In genomic region chr10:99265011-99265694, GRCm38 (mm10) we compare ENCODE assay signal across 8 mouse cellular contexts. TPM values are rescaled to one million over a fixed set of nuclear protein-coding genes. Genes with fewer than 3 reads are reported as not detected.
DNase-seq lines count a peak whose midpoint lies in the region; ATAC-seq and TF ChIP-seq lines count a peak whose summit lies in the region.

No protein-coding gene starts in this region.

- no peaks in the 10 kb centered on the region for H3K9me3 ChIP-seq in embryonic facial prominence, embryonic 10.5 days
- H3K9me3 ChIP-seq in hindbrain, embryonic 10.5 days, result no peaks in the 10 kb centered on the region
- no peaks in the 10 kb centered on the region for H3K9me3 ChIP-seq in liver, embryonic 11.5 days (ENCODE audit: control insufficient read depth, low read length)

- peak overlapping the region; percentile 92 for H3K4me2 ChIP-seq in liver, embryonic 11.5 days
- peak overlapping the region; percentile 77 for H3K4me2 ChIP-seq in myocyte (ENCODE audit: low read depth)

- TF ChIP-seq CTCF in spleen, adult 2 months (IDR thresholded peaks at IDR 0.05; ENCODE audit: extremely low read depth, insufficient read depth, insufficient read length, insufficient replicate concordance), result no peak

- no peak; the same call in 1 of the 2 replicates for TF ChIP-seq POLR2A in spleen, adult 2 months (IDR thresholded peaks at IDR 0.05; ENCODE audit: low read depth, low read length)
- no peak for TF ChIP-seq POLR2A in myocyte (IDR thresholded peaks at IDR 0.05; ENCODE audit: insufficient read length, low read depth)

- peak overlapping the region; percentile 72 for H3ac ChIP-seq in myocyte (ENCODE audit: control insufficient read depth, insufficient read length)

- H3K4me3 ChIP-seq in spleen, adult 2 months (ENCODE audit: extremely low read depth, insufficient read depth, insufficient read length), result peak overlapping the region; percentile 92
- peak overlapping the region; percentile 87 for H3K4me3 ChIP-seq in embryonic facial prominence, embryonic 10.5 days
- H3K4me3 ChIP-seq in hindbrain, embryonic 10.5 days, result peak overlapping the region; percentile 83
- H3K4me3 ChIP-seq in liver, embryonic 11.5 days (ENCODE audit: low read depth, low read length), result peak overlapping the region; percentile 74
- peak overlapping the region; percentile 95 for H3K4me3 ChIP-seq in myocyte

- no peaks in the 10 kb centered on the region for H3K27me3 ChIP-seq in spleen, adult 2 months (ENCODE audit: control insufficient read depth, insufficient read depth, low read length)
- H3K27me3 ChIP-seq in embryonic facial prominence, embryonic 10.5 days (replicated peaks; ENCODE audit: low read depth, poor library complexity, severe bottlenecking), result no peaks in the 10 kb centered on the region
- H3K27me3 ChIP-seq in hindbrain, embryonic 10.5 days (ENCODE audit: insufficient read depth, poor library complexity, severe bottlenecking), result peaks cover 37% of the 10 kb centered on the region
- H3K27me3 ChIP-seq in liver, embryonic 11.5 days (replicated peaks; ENCODE audit: control insufficient read depth, insufficient read depth, low read length), result peaks cover 16% of the 10 kb centered on the region
- no peaks in the 10 kb centered on the region for H3K27me3 ChIP-seq in myocyte (ENCODE audit: control insufficient read depth, insufficient read depth, insufficient read length)

- peak overlapping the region; percentile 78 for H3K9ac ChIP-seq in liver, embryonic 11.5 days (ENCODE audit: low read depth, low read length)

- peak in 1 of 2 experiments; percentile 32 for DNase-seq in spleen, adult 2 months (ENCODE audit: low read depth in 1 of 2, low spot score in 2 of 2)
- no peak for DNase-seq in spleen, postnatal 14 days (ENCODE audit: low spot score in 2 of 2)
- DNase-seq in embryonic facial prominence, embryonic 10.5 days (ENCODE audit: low spot score), result peak; percentile 61
- DNase-seq in hindbrain, embryonic 10.5 days (ENCODE audit: low spot score), result peak; percentile 63
- DNase-seq in liver, embryonic 11.5 days (ENCODE audit: low spot score), result no peak
- DNase-seq in left cerebral cortex, adult 11 months (ENCODE audit: low spot score), result no peak
- DNase-seq in right cerebral cortex, postnatal 25 days, result no peak

- WGBS in spleen, adult 2 months, result 5% methylated on average over 7 of the region's 7 CpGs
- WGBS in embryonic facial prominence, embryonic 10.5 days, result under 1% methylated on average over 7 of the region's 7 CpGs
- 2% methylated on average over 7 of the region's 7 CpGs for WGBS in hindbrain, embryonic 10.5 days
- 10% methylated on average over 7 of the region's 7 CpGs for WGBS in liver, embryonic 11.5 days

- peaks cover 51% of the 10 kb centered on the region for H3K79me2 ChIP-seq in myocyte (ENCODE audit: control insufficient read depth, insufficient read depth)

- peaks cover 17% of the 10 kb centered on the region; the same call in 1 of the 2 replicates for H3K4me1 ChIP-seq in spleen, adult 2 months (ENCODE audit: control insufficient read depth, insufficient read depth, insufficient read length)
- peaks cover 69% of the 10 kb centered on the region for H3K4me1 ChIP-seq in embryonic facial prominence, embryonic 10.5 days
- peaks cover 84% of the 10 kb centered on the region for H3K4me1 ChIP-seq in hindbrain, embryonic 10.5 days (replicated peaks)
- peaks cover 10% of the 10 kb centered on the region for H3K4me1 ChIP-seq in liver, embryonic 11.5 days (replicated peaks; ENCODE audit: control insufficient read depth, insufficient read depth, low read length)

- ATAC-seq in liver, embryonic 11.5 days (replicated peaks; ENCODE audit: low FRiP score), result no peak

- peak overlapping the region; percentile 99; the same call in 1 of the 2 replicates for H3K27ac ChIP-seq in spleen, adult 2 months (ENCODE audit: insufficient read depth, low read length)
- peak overlapping the region; percentile 99 for H3K27ac ChIP-seq in embryonic facial prominence, embryonic 10.5 days (replicated peaks)
- peak overlapping the region; percentile 99 for H3K27ac ChIP-seq in hindbrain, embryonic 10.5 days
- peak overlapping the region; percentile 90; the same call in 1 of the 2 replicates for H3K27ac ChIP-seq in liver, embryonic 11.5 days (ENCODE audit: low read depth, low read length)

- peaks cover 3% of the 10 kb centered on the region; the same call in 1 of the 2 replicates for H3K36me3 ChIP-seq in spleen, adult 2 months (ENCODE audit: control insufficient read depth, insufficient read depth, low read length)
- H3K36me3 ChIP-seq in embryonic facial prominence, embryonic 10.5 days (replicated peaks), result peaks cover 29% of the 10 kb centered on the region
- H3K36me3 ChIP-seq in hindbrain, embryonic 10.5 days, result peaks cover 8% of the 10 kb centered on the region
- no peaks in the 10 kb centered on the region; the same call in 1 of the 2 replicates for H3K36me3 ChIP-seq in liver, embryonic 11.5 days (ENCODE audit: control insufficient read depth, insufficient read depth, low read length)
- H3K36me3 ChIP-seq in myocyte (ENCODE audit: control insufficient read depth, insufficient read depth), result peaks cover 16% of the 10 kb centered on the region

TF ChIP-seq in myocyte, 11 proteins besides CTCF, POLR2A, EP300 and RAD21:
- no peak for TF ChIP-seq REST (IDR thresholded peaks at IDR 0.05; ENCODE audit: insufficient read depth, insufficient read length)
- TF ChIP-seq USF1 (IDR thresholded peaks at IDR 0.05; ENCODE audit: low read depth), result no peak
- no peak for TF ChIP-seq CEBPB (IDR thresholded peaks at IDR 0.05; ENCODE audit: insufficient read depth, poor library complexity, severe bottlenecking)
- no peak for TF ChIP-seq MYOG (IDR thresholded peaks at IDR 0.05; ENCODE audit: control insufficient read depth in 1 of 3, insufficient read depth in 1 of 3, insufficient read length in 2 of 3, low read depth in 2 of 3)
- TF ChIP-seq MAX (IDR thresholded peaks at IDR 0.05; ENCODE audit: low read depth), result no peak
- TF ChIP-seq SRF (IDR thresholded peaks at IDR 0.05; ENCODE audit: control insufficient read depth, insufficient read length, low read depth), result no peak
- no peak for TF ChIP-seq TCF12 (IDR thresholded peaks at IDR 0.05; ENCODE audit: insufficient read depth, poor library complexity, severe bottlenecking)
- no peak for TF ChIP-seq E2F4 (IDR thresholded peaks at IDR 0.05; ENCODE audit: insufficient read depth)
- TF ChIP-seq TCF3 (IDR thresholded peaks at IDR 0.05; ENCODE audit: insufficient read length, low read depth), result no peak
- no peak for TF ChIP-seq POLR2AphosphoS2 (IDR thresholded peaks at IDR 0.05; ENCODE audit: insufficient read length, low read depth)
- TF ChIP-seq MYOD1 (IDR thresholded peaks at IDR 0.05; ENCODE audit: control insufficient read depth in 1 of 3, insufficient read length in 2 of 3, low read depth in 2 of 3), result no peak
TF ChIP-seq in myocyte: peak in this region for 0.

RNA-seq across cellular contexts. Expression of gene Dusp6, which starts 2.1 kb away (rescaled TPM):
- 30.8 and 49.1 TPM in 2 replicates for polyA plus RNA-seq in spleen, adult 2 months (2012; rRNA removed)
- 122 and 131 TPM in 2 replicates for polyA plus RNA-seq in embryonic facial prominence, embryonic 10.5 days (2016; fragmentation: Nextera tagmentation; extraction: Ambion mirVana)
- polyA plus RNA-seq in hindbrain, embryonic 10.5 days (2016; fragmentation: Nextera tagmentation; extraction: Ambion mirVana), result 38.2 and 63.0 TPM in 2 replicates
- 37.6 and 40.3 TPM in 2 replicates for polyA plus RNA-seq in liver, embryonic 11.5 days (2014; fragmentation: Nextera tagmentation; extraction: Ambion mirVana)
- polyA plus RNA-seq in myocyte (2012; fragmentation: generic; extraction: Trizol), result 21.6 TPM

Comparison
In these comparisons a context has a peak if more than half of its experiments do, and no peak if none do; other contexts are left out.
1. DNase-seq: peak in embryonic facial prominence, embryonic 10.5 days (single experiment) and hindbrain, embryonic 10.5 days (single experiment); none in spleen, postnatal 14 days (0 of 2), liver, embryonic 11.5 days (single experiment), left cerebral cortex, adult 11 months (single experiment) and right cerebral cortex, postnatal 25 days (single experiment).
2. Peak in every context shown above with its lines, with median percentiles within 50 percentile points of each other: H3K27ac ChIP-seq and H3K4me3 ChIP-seq.